Mouse (Mus musculus): ENCODE measurements around the gene Tex46.

Tex46 gene

DNA sequence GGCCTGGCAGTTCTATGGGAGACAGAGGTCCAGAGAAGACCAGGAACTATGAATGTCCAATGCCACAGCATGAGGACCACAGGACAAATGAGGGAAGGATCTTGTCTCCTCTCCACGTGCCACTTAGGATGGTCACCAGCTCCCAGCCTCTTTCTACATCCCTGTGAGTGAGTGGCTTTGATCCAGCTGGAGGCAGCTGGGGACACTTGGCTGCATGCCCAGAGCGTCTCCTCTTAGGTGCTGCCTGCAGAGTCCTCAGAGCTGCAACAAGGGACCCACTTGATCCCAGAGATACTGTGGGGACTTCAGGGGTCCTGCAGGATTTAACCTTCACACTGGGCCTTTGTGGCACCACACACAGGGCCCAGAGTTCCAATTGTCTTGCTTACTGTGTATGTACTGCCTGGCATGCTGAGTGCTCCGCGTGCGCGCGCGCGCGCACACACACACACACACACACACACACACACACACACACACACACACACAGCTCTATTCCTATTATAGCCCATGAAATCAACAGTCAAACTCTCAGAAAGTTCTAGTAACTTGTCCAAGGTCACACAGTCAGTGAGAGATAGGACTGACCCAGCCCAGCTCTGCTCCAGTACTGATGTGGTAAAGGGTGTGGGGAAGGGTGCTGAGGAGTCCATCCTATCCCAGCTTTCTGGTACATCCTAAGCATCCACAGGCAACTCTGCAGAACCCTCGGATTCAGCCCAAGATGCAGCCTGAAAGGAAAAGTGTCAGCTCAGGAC lies 21.2 kb downstream of the Tex46 start:
- DNase-seq (ENCODE audit: low read depth) = no peak

DNA sequence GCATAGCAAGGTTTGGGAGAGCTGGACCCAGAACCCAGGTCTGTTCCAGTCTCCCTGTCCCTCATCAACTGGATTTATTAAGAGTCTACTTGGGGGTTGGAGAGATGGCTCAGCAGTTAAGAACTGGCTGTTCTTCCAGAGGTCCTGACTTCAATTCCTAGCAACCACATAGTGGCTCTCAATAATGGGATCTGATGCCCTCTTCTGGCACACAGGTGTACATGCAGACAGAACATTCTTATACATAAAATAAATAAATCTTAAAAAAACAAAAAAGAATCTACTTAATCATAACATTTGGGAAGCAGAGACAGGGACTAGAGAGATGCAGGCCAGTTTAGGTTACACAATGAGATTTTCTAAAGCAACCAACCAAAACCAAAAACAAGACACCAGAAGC lies 25.8 kb downstream of the Tex46 start:
- peak; percentile 43 for DNase-seq (ENCODE audit: low read depth)

DNA sequence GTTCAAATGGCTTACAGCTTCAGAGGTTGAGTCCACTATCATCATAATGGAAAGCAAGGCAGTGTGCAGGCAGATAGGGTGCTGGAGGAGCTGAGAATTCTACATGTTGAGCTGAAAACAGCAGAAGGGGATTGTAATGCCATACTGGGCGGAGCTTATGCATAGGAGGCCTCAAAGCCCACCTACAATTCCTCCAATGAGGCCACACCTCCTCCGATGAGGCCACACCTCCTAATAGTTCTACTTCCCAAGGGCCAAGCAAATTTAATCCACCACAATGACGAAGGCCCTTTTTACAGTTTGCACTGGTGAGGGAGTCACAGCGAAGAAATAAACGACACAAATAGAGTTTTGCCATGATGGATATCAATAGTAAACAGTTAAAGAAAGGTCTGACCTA lies 26.3 kb downstream of the Tex46 start:
- no peak for DNase-seq (ENCODE audit: low read depth)

DNA sequence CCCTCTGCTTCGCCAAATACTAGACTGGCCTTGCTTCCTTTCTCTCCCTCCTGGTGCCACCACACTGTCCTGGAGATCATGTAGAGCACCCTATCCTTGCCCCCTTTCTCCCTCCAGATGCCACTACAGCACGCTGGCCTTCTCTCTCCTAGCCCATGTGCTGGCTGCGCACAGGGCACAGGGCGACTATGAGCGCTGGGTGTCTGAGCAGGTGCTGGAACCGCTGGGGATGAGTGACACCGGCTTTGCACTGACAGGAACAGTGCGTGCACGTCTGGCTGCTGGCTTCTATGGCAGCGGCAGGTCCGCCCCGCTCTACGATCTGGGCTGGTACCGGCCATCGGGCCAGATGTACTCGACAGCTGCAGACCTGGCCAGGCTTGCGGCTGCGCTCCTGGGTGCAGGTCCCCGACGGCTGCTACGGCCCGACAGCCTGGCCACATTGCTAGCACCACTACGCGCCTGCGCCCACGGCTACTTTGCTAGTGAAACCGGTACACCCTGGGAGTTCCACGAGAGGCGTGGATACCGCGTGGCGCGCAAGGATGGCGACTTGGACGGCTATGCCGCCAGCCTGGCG lies 26.8 kb downstream of the Tex46 start:
- no peak for DNase-seq (ENCODE audit: low read depth)

DNA sequence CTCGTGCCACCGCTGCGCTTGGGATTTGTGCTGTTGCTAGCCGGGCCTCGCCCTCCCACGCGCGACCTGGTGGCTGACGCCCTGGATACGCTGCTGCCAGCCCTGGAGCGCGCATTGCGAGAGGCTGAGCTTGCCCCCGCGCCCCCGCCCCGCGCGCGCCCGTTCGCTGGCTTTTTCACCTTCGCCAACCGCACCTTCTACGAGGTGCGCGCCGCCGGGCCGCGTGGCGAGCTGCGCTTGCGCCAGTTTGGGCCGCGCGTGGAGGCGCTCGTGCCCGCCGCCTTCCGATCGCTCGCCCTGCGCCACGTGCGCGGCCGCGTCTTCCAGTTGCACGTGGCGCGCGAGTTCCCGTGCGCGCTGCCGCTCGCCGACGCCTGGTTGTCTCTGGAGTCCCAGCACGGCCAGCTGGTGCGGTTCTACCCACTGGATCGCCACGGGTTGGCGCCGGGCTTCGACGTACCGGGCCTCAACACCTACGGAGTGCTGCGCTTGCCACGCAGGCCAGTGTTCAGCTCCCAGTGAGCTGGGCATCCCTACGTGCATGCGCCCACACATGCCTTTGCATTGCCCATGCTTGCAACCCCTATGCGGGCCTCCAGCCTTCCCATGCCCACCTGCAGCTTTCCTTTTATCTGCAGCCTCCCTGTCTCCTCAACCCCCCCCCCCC lies 27.5 kb downstream of the Tex46 start:
- DNase-seq (ENCODE audit: low read depth) = no peak

DNA sequence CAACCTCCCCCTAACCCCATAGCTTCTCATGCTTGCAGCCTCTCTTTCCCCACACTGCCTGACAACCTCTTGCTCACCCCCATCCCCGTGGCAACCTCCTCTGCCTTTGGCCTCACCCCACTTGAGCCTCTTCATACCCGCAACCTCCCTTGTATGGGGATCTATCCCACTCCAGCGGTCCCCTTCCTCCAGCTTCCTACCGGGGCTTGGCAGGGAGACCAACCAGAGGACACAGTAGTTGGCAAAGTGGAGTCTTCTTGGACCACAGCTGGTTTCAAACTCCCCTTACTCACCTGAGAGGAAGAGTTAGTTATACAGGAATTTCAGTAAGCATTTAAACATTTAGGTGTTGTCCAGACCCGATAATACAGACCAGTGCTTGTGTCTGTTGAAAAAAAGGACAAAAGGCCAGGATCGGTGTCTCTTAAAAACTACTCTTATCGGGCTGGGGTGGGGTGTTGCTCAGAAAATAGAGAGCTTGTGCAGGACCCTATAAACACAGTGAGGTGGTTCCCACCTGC lies 28.1 kb downstream of the Tex46 start:
- no peak for DNase-seq (ENCODE audit: low read depth)

DNA sequence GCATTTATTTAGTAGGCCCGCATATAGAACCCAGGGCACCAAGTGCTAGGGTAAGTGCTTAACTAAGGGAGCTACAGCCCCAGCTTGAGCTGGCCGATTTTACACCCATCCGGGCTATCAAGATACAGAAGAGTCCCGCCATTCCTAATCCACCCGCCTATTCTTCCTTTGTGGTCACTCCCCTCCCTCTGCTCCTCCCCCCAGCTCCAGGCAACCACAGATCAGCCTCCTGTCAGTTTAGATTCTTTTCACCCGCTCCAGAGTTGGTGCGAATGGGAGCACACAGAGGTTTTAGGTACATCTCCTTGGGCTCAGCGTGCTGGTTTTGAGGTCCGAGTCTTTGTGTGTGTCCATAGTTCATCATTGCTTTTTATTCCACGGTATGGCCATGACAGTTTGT lies 28.7 kb downstream of the Tex46 start:
- peak; percentile 48 for DNase-seq (ENCODE audit: low read depth)

DNA sequence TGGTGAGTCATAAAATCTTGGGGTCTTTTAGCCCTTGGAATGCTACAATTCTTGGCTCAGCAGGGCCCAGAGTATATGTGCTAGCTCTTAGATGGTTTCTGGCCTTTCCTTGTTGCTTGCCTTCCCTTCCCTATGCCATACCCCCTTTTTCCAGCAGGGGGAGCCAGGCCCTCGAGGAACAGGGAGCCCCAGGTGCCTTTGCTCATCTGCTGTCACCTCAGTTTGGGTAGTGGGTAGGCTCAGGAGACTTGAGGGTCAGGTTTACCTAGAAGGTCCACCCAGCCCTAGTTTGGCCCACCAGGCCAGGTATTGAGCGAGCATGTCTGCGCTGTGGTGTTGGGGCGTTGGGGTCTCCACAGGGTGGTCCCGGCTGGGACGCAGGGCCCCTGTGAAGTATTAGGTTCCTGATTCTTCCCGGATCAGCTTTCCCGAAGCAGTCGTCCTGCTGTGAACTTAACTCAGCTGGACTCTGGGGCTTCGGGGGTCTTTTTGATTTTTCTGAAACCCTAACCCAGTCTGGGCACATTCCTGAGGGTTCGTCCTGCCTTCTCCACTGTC lies 38.8 kb downstream of the Tex46 start:
- DNase-seq (ENCODE audit: low read depth) = peak; percentile 67

DNA sequence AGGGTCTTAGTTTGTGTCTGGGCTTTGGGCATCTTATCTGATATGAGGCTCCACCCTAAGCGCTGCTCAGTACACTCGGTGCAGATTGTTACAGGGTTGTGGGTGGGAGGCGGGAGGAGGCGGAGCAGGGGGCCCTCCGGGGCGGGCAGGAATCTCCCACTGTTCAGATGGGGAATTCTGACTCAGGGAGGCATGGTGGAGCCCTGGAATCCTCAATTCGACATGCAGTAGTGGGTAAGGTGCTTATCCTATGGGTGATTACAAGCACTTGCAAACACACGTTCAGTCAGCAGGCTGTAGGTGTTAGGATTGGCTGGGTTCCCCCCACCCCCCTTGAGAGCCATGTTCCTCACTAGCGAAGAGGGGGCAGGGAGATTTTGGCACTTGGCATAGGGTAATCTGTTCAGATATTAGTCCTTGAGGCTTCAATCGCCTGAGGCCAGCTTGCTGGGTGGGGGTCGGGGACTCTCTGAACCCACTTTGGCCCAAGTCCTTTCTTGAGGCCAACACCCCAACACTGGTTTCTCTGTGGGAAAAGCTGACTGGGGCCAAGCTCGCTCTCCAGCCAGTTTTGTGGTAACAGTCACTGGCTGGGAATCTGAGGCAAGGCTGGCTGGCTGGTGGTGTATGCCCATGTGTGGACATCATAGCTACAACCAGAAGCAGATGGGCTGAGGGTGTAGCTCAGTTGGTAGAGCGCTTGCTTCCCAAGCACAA lies 39.4 kb downstream of the Tex46 start:
- DNase-seq (ENCODE audit: low read depth) = no peak

DNA sequence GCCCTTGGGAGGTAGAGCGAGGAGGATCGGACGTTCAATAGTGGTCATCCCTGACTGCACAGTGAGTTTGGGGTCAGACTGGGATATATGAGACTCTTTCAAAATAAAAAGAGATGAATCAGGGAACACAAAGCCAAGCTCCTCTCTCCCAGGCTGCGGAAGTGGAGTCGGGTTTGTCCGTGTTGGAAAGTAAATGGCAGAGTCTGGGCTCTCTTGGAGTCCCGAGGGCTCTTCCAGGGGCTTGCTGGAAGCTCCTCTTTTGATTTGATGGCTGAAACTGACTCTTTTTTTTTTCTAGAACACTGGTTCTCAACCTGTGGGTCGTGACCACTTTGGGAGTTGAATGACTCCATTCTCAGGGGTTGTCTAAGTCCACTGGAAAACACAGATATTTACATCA lies 40.0 kb downstream of the Tex46 start:
- no peak for DNase-seq (ENCODE audit: low read depth)

DNA sequence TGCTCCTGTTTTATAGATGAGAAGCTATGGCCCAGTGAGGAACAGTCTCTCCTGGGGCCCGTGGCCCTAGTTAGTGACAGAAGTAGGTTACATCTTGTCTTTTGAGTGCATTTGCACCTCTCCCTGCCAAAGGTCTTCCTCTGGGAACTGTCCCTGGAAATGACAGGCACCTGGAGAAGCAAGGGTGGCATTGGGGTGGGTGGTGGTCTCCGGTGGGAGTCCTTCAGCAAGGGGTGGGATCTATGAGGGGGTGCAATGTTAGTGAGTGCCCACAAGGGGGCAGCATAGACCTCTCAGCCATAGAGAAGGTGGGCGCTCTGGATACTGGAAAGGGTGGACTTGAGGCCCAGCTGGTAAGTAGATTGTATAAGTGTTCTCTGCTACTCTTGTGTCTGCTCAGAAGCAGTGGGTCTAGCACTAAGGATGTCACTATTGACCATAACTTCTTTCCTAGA lies 41.1 kb downstream of the Tex46 start:
- peak; percentile 80 for DNase-seq (ENCODE audit: low read depth)

DNA sequence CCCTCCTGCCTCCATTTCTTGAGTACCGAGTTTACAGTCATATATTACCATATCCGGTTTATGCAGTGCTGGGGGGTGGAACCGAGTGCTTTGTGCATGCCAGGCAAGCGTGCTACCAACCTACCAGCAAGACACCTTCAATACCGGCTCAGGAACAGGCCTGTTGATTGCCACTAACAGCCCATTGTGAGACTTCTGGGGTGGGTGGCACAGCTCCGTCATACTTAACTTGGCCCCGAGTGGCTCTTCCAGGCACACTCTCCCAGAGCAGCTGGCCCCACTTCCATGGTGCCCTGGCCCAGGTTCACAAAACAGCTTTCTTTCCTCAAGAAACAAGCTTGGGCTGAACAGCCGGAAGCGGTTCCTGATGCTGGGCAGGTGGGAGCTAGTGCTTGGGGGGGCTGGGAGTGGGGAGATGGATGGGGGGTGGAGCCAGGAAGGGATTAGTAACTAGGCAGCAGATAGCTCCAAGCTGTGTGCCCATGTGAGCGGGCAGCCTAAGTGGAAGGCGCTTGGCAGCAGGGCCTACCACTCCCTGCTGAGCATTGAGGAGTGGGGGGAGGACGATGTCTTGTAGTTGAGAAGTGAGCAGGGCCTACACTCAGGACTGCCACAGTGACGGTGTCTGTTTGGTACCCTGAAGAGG lies 41.8 kb downstream of the Tex46 start:
- DNase-seq (ENCODE audit: low read depth) = no peak

DNA sequence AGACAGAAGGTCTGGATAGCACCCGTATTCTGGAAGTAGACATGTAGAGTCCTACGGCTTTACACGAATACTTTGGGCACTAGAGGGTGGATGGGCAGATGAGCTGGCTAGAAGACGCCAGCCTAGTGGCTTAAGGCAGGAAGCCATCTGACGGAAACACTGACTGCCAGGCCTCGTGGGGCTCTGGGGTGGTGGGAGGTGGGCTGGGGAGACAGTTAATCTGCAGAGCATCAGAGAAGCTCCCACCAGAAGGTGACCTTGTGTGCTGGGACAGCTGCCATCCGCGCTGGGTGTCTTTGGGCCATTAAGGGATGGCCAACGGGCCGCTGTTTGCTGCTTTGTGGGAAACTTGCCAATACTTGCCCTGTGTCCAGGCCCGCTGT lies 42.3 kb downstream of the Tex46 start:
- DNase-seq (ENCODE audit: low read depth) = peak; percentile 83

DNA sequence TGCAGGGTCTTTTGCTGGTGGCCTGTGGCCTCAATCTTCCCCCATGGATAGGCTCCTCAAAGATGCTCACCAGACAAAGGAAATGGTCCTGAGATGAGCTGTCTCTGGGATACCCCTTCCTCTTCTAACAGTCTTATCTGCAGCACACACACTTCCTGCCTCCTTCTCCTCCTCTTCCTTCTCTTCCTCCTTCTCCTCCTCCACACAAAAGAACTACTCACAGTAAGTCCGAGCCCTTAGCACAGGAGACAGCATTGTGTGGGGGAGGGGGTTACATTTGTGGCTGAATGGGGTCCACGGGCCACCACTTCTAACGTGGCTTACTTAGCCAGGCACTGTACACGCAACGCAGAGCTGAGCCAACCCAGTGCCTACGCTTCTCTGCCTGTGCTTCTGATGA lies 42.8 kb downstream of the Tex46 start:
- DNase-seq (ENCODE audit: low read depth) = peak; percentile 91

DNA sequence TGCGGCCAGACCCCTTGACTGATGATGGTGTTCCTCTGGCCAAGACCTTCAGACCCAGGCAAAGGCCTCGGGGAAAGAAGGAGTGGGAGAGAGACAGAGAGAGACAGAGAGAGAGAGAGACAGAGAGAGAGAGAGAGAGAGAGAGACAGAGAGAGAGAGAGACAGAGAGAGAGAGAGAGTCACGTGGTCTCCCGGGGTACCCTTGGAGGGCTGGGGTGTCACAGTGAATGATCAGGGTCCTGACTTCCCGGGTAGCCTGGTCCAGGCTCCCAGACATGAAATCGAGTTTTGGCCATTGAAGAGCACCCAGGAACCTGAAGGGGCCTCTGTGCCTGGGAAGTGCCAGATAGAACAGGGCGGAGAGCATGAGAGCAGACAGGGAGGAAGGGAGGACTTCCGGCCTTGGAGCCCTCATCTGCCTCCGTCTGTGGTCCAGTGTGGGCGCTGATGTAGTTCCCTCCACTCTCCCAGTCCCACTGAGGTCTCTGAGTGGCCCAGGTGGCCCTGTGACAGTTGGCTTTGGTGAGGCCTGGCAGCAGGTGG lies 43.5 kb downstream of the Tex46 start:
- DNase-seq (ENCODE audit: low read depth) = no peak

DNA sequence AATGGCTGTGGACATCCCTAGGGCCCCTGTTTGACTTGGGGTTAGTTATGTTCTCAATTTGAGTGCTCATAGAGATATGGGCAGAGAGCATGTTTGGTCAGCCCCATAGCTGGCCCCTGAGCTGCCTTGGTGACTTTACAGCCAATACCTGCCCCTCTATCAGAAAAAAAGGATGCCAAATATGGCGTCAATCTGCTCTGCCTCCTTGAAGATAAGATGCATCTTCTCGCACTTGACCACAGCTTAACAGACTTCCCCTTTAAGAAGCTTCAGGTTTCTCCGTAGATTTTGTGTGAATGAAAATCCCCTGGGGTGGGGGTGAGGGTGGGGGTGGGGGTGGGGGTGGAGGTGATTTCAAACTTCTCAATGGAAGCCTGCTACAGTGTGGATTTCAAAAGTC lies 47.7 kb downstream of the Tex46 start:
- DNase-seq (ENCODE audit: low read depth) = peak; percentile 68
